Mouse (Mus musculus): ENCODE measurements at regions not wholly inside any gene's neighbourhood (a gene's known extent, or its start where the extent isn't known, plus 50 kb on each side); places are given as distances from the start of the nearest gene placed in this dataset.

DNA sequence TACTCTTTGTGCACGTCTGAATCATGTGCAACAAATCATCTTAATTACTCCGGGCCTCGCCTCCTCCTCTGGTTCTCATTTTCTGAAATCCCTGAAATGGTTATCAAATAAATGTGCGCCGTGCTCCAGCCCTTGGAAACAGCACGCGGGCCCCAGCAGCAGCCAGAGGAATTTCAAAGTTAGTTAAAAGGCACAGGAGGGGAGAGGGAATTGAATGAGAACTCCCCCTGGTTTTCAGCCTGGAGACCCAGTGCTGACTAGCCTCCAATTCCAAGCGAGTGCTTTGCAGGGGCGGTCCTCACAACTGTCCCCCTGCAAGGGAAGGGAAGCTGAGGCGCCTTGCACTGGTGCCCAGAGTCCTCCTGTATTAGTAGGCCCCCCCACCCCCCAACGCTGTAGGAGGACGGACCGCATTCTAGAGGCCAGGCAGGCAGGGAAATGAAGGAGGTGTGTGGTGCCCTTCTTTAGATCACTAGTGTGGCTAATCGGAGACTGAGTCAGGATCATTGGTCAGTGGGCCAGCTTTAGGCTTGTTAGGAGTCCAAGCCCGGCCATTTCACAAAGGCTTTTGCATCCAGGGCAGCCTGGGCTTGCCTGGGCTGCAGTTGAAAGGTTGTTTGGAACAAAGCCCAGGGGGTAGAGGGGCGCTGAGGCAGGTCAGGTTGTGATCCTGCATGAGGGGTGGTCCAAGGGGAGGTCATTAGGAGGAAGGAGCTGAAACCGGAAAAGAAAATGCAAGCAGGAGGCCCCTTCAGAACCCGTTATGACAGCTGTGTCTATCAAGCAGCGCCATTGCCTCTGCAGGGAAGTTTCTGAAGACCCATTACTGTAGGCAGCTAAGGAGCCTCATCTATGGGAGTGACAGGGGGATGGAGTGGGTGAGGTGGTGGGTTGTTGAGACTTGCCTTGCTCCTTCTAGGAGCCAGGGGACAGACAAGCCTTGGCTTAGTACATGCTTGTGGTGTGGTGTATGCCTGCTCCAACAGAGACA, 80.3 kb upstream of the Igfbp7 start:
- no peak for DNase-seq (ENCODE audit: low read depth)

DNA sequence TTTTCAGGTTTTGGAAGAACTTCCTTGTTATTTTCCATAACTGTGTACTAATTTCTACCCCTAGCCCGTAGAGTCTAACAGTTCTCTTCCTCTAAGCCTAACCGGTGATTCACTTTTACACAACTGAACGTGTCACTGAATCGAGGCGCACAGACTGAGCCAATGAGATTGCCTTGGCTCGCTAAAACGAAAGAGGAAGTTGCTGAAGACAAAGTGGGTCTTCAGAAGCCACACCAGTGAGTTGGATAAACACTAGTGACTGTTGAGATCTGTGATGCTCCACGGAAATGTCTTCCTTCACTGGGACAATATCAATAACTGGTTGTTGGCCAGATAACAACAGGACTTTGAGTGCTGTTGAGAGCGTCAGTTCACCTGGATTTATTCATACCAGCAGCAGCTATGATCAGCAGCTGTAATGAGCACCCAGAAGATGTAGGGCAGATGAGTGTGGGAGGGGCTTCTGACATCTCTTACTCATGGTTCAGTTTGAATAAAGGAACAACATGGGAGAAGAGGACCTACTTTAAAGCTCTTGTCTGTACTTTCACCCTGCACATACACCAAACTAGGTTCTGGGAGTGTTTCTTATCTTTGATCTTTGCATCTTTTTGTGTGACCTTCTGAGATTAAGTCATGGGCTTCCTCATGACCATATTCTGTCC, 75.3 kb upstream of the Igfbp7 start:
- DNase-seq (ENCODE audit: low read depth) = no peak

DNA sequence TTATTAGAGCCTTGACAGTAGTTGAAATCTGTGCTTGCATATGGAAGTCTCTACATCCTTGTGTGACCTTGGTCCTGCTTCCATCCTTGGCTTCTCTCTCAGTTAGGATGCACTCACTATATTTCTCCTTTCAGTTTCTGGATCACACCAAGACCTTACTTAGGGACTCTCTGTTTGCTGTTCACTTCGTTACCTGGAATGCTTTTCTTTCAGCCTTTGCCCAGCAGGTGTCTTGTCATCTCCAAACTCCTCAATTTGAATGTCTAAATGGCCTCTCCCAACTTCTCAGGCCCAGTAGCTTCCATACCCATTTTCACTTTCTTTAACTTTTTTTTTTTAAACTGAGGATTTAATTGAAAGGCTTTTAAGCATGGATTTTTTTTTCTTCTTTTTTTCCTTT, 74.0 kb upstream of the Igfbp7 start:
- DNase-seq (ENCODE audit: low read depth) = no peak

DNA sequence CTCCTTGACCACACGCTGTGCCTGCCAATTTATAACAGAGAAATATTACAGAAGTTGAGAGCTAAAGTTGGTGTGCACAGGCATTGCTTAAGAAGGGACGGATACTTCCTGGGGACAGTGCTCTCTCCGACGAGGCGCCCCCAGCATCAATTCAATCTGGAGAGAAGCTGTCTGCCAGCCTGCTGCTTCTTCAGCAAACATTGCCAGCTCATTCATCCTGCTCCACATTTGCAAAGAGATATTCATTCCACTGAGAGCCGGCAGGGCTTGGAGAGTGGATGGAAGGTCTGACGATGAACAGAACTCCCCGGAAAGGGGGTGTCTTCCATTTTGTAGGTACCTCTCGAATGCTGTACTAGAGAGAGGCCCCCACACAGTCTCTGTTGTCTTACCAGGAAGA, 70.0 kb upstream of the Igfbp7 start:
- DNase-seq (ENCODE audit: low read depth) = no peak

DNA sequence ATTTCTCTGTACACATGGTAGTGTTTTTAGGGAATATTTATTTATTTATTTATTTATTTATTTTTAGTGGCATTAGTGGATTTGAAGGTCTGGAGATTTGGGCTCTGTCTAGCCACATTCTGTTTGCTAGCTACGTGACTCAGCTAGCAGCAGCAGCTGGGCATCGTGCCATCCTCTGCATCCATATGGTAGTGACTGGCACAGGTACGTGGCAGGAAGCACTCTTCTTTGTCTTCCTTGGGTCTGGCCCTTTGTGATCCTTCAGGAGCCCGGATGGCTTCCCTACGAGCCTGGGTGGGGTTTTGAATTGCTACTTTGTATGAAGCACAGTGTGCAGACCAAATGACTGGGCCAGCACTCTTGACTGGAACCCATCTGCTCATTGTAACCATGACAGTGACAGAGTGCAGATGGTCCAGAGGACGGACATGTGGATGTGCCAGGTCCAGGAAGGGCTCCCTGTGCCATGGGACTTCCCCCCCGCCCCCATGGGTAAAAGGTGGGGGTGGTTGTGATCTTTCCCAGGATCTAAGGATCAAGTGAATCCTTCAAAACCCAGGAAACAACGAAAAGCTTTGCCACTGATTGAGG, 66.2 kb upstream of the Igfbp7 start:
- no peak for DNase-seq (ENCODE audit: low read depth)

DNA sequence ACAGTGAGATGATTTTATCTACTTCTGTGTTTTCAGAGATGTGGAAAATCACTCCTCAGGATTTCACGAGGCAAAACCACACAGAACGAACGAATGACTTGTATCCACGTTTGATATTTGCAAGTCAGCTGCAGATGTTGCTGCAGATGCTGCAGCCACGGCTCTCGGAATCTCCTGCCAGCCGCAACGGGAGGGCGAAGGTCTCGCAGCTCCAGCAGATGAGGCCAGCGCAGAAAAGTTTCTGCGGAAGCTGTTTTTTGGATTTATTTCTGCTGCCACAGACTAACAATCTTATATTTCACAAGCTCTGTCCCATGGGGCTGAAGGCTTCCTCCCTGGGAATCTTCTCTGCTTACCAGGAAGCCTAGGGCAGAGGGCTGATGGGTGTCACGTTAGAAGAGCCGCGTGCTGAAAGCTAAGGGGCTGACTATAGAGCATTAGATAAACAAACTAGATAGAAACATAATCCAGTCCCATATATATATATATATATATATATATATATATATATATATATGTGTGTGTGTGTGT, 61.5 kb upstream of the Igfbp7 start:
- no peak for DNase-seq (ENCODE audit: low read depth)

DNA sequence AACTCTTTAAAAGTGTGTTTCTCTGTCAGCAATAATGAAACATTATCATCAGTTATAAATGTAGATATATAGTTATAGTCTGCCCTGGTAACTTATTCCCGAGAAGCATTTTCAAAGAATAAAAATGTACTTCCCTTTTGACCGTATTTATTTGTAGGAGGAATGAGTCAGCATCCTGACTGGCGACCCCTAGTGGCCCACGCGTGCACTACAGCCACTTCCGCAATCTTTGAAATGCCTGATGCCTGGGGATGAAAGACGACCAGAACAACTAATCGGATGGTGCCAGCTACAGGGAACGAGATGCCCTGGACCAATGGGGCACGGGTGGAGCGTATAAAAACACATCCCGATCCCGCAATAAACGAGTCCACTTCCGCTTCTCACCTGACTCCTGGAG, 60.6 kb upstream of the Igfbp7 start:
- DNase-seq (ENCODE audit: low read depth) = no peak

DNA sequence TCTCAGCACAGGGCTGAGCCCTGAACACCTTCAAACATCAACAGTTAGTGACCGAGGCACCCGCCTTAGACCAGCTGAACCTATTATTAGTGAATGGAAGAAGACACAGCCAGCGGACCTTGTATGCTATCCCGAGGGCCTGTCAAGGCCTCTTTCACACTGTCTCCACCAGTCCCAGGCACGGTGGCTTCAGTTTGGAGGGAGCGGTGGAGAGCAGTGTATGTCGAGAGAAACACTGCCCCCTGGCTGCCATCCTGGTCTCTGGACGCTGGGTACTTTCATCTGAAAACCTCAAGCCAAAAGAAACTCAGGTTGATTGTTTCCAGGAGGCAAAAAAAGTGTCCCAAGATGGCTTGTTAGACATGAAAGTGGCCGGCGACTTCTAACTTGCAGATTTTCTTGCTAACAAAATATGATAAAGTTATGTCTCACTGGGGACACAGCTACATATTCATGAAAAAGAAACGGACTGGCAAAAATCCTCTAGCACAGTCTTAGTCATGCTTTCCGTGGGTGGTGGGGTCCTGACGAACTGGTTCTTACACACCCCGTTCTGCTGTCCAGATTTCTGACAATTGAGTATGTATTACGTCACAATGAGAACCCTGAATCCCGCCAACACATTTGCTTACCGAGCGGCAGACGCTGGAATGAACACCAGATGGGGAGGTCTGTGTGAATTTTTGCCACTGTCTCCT, 57.2 kb upstream of the Igfbp7 start:
- no peak for DNase-seq (ENCODE audit: low read depth)

DNA sequence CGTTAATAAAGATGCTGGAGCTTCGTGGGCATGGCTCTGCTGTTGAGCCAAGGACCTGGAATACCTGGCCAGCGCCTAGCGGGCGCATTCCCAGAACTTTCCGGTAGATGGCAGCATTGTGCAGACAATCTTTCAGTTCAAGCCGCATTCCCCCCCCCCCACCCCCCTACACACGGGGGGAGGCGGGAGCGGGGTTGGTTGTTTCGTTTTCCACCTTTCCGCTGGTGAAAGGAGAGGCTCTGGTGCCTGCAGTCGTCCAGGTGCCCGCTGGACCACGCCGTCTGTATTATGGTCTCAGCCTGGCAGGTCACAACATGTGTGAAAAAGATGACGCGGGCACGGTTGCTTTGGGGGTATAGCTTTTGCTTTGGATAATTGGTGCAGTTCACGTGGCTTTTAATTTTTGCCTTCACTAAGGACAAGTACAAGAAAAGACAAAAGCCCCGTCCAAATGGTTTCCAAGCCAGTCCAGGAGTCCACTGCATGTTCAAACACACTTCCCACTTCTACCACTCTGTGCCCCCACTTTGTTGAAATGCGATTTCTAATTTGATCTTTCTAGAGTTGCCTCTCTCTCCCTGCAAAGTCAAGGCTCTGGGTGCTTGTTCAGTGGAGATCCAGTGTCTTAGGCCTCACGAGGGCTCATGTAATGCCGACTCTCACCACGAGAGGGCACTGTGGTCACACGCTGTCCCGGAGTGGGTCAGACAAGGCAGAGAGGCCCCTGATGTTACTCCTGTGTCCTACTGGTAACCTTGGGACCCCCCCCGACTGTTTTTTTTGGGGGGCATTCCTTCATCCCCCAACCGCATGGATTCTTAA, 52.3 kb upstream of the Igfbp7 start:
- no peak for DNase-seq (ENCODE audit: low read depth)

All from gonadal fat pad, adult 2 months (tissue).